Mouse (Mus musculus) cerebellum, postnatal 36 days (tissue): ENCODE results near the gene Pcdh19.

Source experiments
- DNase-seq, 2 experiments: peaks; one replicate each; pipeline ENCODE4 v3.0.0; 2021 to 2022; ENCODE audit warnings: mixed read lengths in 2 of 2

Pcdh19 gene

DNA sequence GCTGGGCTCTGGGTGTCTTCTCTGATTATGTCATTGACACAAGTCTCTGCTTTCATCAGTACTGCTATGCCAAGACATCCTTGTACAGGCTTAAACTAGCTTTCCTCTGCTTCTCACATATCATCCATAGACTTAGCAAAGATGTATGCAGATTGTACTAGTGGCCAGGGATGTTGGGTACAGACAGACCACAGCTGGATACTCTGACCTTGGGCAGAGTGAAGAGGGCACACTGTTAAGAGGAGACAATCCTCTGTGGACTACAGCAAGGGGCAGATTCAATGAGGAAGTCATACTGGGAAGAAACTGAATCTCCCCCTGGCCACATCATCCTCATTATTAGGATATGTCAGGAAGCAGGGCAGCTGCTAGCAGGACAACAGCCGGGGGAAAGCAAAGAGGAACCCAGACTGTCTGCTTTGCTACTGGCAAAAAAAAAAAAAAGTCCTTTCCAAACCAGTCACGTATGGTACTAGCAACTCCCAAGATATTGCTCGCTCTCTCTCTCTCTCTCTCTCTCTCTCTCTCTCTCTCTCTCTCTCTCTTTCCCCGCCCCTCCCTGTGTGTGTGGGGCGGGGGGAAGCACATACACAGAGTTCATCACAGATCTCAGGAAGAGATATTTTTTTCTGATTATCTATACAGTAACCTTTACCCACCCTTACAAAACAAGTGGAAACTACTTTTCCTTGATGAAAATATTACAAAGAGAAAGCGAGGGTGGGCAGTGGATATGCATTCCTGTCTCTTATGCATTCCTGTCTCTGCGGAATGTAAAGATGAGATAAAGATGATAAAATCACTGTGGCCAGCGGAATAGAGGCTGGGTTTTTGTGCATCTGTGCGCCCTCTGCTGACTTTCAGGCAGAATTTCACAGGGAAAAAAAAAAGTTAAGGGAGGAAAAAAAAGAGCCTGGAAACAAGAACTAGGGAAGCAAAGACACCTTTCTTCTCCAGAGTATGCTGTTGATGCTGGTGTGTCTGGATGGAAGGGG, 31.2 kb downstream of the Pcdh19 start:
- DNase-seq: peak; percentile 1 to 5

DNA sequence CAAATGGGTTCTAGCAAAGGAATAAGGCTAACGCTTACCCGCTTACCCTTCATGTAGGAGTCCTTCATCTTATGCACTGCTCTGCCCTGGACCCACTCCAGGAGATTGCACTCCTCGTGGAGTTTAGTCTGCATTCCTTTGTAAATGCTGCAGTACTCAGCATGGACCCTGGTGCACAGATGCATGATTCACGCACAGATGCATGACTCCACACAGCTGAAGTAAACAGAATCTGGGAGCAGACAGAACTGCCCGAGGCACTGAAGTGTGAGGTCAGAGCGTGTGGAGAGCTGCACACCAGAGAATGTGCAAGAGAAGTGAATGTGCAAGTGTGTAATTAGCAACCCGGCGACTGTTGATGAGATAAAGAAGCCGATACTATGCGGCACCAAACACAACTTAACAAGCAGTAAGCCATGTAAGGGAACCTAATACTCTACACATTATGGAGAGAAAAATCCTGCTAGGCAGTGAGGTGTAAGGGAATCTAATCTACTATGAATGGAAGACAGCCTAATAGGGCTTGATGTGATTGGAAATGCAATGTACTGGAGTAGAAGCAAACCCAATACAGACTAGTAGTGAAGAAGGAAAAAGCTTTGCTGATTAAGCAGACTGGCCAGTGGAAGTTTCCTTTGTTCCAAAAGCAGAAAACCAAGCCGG, 32.8 kb downstream of the Pcdh19 start:
- DNase-seq: no peak

DNA sequence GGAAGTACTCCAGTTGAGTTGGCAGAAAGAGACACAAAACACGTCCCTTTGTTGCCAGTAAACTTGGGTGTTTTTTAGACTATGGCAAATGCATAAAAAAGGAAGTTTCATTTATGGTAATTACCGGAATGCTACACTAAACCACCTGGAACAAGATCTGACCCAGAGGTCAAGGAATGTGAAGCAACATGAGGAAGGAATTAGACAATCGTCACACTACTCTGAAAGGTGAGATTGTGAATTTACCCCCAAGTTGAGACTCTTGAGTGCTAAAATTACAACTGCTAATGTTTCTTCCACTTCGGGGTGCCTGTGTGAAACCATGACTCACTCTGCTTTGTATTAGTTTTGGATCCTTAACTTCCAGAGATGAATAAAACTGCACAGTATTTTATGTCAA, 33.6 kb downstream of the Pcdh19 start:
- no peak for DNase-seq

DNA sequence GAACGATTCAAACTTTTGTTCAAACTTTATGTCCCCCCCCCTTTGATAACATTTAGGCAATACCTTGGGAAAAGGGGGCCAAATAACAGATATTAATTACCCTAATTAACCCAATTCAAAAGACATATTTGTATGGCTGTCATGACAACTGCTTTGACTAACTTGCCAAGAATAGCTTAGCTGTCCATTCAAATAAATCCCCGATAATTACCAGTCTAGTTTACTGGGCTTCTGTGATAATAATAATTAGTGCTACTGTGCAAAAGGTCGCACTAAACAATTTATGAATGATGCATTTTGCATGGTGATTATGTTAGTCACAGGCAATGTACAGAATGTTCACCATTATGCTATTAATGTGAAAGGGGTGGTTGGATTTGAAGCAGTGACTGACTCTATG, 35.7 kb downstream of the Pcdh19 start:
- no peak for DNase-seq

DNA sequence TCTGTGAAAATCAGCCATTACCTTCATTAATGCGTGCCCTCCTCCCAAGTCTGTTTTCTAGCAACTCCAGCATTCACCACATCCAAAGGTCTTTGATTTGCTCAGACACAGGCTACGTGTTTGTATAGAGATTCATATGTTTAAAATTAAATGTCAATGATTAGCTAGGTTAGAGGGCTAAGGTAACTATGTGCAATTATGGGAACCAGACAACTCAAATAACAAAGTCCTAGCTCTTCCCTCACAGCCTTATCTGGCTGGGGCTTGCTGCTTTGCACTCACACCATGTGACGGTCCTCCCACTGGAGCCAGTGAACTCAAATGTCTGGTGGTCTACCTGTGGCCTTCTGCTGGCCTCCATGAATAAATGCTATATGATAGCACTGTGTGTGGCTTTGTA, 38.4 kb downstream of the Pcdh19 start:
- no peak for DNase-seq

DNA sequence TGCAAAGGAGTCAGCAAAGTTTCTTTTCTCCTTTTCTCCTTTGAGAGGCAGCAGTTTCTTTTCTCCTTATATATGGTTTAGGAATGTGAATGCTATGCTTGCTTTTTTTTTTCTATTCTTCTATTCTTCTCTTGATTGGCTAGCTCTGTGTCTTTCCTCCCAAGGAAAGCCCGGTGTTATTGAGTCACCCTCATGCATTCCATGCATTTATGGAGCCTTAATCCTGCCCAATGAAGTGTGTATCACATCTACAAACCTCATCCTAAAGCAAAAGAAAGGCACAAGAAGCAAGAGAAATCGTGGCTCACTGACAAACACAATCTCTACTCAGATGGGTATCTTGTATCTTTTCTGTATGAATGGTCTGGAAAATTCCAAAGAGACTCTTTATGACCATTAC, 41.0 kb downstream of the Pcdh19 start:
- DNase-seq: no peak

DNA sequence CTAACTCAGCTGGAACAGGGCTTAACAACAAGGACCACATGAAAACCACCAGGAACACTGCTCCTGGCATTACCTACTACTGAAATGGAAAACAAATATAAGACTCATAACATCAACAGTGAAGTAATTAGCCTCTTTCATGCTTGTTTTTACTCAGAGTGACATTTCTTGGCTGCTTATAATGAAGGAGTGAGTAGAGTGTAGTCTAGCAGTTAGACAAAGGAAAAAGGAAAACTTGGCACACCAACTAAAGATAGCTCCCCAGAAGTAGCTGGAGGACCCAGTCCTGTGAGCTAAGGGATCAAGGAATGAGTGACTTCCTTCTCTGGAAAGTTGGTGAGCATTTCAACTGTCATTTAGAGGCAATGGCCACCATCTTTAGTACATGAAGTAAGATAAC, 49.3 kb downstream of the Pcdh19 start:
- DNase-seq: no peak

DNA sequence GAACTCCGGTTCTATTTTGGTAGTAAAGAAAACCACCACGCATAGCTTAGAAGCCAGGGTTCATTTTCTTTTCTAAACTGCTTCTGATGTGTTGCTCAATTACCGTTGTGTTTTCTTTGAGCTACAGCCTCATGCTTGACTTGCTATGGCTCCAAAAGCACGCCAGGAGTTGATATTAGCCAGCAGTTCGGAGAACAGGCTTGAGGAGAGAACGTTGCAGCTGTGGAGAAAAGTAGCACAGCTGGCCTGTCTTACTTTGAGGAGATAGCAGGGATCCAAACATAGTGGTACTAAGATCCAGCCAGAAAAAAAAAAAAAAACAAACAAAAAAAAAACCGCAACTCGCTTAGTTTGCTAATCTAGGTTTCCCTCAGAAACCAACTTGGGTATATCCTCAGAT, 59.2 kb downstream of the Pcdh19 start:
- DNase-seq: no peak

DNA sequence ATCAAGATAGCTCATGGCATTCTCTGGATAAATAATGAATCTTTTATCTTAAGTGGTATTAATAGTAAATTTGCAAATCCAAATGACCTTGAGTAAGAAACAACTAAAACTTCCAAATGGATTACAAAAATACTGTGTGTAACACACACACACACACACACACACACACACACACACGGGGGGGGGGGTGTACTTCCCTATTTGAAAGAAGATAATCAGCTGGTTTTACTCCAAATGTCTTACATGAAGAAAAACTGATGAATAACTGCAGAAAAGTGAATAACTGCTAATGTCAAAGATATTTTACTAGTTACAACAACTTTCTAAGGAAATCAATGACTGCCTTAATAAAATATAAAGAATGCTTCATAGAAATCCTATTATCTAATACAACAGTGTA, 70.6 kb downstream of the Pcdh19 start:
- no peak for DNase-seq

DNA sequence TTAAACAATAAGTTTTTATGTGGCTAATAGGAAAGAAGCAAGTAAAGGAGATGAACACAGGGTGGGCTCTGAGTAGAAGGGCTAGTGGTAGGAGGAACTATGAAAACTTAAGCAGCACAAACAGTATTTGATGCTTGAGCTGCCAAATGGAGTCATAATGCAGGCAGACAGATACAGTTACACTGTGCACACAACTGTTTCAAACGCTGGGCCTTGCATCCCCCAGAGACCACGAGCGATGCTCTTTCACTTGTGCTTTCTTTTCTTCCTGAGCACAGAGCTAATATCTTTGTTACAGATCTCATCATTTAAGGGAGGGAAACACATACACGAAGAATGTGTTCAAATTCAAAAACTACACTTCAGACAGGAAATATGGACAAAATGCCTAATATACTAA, 83.0 kb downstream of the Pcdh19 start:
- no peak for DNase-seq

DNA sequence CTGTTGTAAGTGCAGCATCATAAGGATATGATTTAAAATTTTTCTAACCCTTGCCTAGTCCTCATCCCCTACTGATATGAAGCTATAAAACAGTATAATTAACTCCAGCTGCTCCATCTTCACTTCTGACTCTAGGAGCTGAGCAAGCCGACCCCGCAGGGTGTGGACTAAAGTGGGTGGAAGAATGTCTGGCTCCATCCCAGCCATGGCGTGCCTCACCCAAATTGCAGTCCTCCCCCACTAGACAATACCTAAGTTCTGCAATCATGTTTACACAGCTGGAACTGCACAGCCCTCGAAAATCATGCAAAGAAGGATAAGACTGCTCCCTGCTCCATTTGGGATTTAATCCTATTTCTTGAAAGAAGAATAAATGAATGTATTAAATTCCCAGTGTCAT, 84.5 kb downstream of the Pcdh19 start:
- DNase-seq: no peak

DNA sequence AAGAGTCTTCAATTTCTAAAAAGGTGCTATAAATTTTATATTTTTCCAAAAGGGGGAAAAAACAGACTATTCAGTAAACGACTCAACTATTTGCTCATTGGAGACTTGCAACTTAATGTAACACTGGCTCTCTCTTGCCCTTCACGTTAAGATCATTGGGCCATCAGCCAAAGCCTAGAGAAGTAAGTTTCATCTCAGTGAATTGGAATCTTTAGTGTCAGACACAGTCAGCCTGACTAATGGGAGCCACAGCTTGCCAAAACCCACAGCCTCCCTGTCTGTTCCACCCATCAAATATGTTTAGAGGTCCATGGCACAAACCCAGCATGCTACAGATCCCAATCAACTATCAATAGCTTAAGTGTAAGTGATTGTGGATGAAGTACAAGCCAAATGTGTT, 86.7 kb downstream of the Pcdh19 start:
- no peak for DNase-seq

DNA sequence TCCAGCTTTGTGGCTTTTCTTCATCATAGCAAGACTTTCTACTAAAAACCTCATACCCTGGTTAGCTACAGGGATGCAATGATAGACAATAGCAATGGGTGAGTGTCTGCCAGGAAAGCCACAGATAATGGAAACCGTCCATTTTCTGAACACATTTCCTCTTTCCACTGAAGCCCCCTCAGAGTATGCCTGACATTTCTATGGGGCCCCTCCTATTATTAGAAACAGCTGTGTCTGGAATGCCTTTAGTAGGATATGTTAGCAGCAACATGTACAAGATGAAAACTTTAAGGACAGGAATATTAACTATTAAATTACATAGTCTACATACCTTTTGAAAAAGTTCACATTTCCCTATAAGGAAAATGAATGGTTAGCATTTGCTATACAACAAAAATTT, 87.1 kb downstream of the Pcdh19 start:
- no peak for DNase-seq

DNA sequence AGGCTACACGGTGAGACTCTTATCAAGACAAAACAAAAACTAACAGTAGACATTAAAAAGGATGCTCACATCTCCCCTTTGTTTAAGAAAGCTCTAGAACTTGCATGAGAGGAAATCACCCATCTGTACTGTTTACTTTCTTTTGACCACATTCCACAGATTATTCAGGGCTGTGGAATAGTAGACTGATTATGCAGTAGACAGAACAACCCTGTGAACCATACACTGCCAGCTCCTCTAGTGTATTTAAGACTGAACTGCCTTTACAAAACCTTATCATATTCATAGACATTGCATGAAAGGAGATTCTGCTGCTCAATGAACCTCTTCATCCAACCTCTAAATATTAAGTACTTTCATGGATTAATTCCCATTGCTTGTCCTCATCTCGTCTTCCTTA, 87.6 kb downstream of the Pcdh19 start:
- no peak for DNase-seq

DNA sequence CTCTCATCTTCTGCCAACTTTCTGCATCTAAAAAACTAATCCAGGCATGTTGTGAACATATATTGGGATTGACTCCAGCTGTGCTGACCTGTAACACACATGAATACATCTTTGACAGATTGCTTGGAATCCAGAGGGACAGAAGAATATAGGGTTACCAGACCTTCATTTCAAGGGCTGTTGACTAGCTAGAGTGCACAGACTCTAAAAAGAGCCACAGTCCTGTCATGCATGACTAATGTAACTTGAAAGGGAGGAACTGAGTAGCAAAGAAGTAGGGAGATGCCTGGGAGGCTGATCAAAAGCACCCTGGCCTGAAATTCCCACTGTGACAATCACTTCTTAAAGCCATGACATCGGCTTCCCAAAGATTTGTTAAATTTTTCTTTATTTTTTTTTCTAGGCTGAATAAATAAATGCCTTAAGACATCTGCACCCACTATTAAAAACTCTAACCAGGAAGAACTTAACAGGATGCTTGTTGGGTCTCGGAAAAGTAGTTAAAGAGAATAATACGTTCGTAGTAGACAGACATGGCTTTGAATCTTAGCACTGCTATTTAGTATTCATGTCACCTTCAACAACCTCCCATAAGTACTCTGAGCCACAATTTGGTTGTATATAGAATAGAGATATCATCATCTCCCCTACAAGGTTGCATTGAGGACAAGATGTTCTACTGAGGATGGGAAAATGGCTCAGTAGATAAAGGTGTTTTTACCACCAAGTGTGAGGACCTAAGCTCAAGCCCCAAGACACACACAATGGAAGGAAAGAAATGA, 113.0 kb downstream of the Pcdh19 start:
- no peak for DNase-seq

DNA sequence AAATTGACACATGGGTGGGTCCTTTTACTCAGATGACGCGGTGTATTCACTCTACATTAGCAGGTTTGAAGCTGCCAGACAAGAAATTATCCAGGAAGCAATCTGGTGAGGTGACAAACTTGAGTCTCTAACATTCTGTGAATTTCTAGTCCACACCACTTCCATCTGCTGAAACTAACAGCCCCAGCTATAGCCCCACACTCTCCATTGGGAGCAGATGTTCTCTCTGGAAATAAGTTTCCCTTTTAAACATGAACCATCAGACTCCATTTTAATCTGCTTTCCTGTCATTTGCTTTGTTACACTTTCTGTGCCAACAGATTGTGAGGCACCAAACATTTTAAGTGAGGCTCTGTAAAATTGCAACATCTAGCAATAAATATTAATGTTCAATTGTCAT, 123.4 kb downstream of the Pcdh19 start:
- no peak for DNase-seq
